Mouse (Mus musculus): ENCODE results near the gene Cage1.

The Cage1 gene

DNA sequence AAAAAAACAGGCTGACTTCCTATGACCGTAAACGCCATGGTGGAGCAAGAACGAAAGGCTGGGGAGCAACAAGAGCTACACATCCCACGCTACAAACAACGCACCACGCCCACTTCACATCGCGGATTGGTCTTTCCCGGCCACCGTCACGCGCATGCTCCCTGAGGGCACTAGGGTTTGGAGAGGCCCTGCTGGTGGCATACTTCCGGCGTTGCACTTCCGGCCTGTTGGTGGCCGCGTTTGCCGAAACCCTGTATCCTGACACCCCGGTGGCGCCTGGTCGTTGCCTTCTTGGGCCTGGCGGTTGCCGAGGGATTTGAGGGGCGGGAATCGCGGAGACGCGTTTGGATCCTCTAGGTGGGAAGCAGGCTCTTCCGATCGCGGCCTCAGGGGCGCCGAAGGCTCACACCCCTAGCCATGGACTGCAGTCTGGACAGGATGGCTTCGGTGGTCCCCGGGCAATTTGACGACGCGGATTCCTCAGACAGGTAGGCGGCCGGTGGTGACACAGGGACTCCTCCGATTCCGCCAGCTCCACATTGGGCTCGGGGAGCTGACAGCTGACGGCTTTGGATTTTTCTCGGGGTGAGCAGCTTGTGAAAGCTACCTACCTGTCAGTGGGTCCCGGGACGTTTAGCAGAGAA lies at the start of gene Cage1:
Gene Cage1 (minus strand): TSS at position 26 of the 644 bp plus-strand sequence.
- peak; percentile 94 for DNase-seq (ENCODE audit: low spot score)

DNA sequence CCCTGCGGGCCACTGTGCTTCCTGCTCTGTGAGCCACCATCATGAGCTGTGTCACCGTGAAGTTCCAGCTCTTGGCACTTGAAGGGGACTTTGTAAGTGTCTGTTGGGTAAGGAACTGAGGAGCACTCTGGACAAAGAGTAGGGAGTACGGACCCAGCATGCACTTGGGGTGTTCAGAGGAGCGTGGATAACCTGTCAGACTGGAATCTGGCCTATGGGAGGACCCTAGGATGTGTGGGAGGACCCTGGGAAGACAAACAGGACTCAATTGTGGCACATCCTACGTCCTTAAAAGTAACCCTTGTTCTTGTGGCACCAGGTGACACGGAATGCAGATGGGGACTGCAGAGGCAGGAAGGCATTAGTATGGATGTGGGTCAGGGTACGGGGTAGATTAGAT lies 44.3 kb upstream of the Cage1 start:
- DNase-seq (ENCODE audit: low spot score) = no peak

DNA sequence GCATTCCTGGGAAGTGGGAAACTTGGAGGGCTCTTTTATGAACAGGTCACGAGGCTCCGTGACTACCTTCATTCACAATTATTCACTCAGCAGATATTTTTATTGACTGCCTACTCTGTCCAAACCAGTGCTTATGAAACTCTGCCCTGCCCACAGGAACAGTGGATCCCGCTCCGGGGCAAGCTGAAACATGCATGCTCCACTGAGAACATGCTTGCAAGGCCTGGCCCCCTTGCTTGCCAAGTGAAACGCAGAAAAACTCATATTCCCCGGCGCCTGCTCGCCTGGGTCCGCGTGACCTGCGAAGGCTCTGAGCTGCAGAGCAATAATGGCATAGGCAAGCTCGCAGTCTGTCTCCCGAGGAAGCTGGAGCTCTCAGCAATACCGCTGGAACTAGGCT lies 43.9 kb upstream of the Cage1 start:
- no peak for DNase-seq (ENCODE audit: low spot score)

DNA sequence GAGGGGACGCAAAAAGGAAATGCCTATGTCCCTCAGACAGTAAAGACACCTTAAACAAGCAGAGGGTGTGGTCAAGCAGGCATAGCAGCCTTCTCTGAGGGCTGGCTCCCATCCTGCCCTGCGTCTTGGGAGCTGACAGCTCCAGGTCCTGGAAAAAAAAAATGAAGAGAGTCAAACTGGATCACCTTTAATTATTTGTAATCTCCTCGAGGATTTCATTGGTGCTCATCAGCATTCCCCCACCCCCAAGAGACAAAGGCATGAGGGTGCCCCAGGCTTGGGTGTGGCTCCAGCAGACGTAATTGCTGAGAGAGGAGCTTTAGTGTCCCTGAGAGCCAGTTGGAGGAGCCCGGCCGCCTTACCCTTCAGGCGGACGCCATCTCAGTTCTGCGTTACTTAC lies 43.1 kb upstream of the Cage1 start:
- no peak for DNase-seq (ENCODE audit: low spot score)

DNA sequence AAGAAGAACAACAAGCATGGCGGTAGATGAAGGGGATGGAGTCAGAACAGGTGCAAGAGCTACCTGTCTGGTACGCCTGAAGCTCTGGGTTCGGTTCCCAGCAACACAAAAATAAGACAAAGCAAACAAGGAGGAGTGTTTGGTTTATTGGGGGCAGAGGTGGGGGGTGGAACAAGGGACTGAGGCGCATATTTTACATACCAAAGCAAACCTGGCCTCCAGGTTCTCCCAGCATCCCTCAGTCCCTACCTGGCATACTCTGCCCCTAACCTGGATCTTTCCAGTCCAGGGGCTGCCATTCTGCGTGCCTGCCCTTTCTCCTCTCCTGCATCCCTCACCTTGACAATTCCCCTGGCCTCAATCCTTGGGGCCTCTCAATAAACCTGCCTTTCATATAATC lies 42.5 kb upstream of the Cage1 start:
- no peak for DNase-seq (ENCODE audit: low spot score)

DNA sequence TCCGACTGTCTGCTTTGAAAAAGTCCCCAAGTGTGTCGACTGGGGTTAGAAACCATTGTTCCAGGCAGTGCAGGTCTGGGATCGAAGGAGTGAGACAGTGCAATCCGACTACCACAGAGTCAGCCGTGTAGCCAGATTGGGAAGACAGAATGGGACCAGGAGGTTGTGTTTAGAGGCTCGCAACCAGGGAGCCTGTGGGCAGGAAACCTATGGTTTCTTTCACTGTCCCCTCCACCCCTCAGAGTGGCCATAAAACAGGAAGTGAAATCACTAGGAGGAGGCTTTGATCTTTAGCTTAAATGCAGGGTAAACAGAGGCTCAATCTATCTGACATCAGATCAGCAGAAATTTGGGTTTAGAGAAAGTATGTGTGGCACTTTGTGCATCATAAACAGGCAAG lies 42.0 kb upstream of the Cage1 start:
- DNase-seq (ENCODE audit: low spot score) = no peak

DNA sequence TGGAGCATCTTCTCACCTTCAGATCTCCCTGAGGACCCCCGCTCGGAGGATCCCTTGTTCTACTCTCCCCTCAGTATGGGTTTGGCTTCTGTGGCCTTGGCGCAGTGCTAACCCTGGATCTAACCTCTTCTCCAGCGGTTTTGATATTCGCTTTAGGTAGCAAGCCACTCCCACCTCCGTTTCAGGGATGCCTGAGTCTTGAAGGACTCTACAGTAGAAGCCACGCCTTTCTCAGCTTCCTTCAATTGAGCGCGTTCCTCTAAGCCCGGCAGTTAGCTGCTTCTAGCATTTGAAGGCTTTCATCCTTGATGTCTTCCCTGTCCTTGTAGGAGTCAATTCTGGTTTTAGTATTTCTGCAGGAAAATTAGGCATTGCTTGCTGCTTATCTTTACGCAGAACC lies 40.2 kb upstream of the Cage1 start:
- DNase-seq (ENCODE audit: low spot score) = no peak

DNA sequence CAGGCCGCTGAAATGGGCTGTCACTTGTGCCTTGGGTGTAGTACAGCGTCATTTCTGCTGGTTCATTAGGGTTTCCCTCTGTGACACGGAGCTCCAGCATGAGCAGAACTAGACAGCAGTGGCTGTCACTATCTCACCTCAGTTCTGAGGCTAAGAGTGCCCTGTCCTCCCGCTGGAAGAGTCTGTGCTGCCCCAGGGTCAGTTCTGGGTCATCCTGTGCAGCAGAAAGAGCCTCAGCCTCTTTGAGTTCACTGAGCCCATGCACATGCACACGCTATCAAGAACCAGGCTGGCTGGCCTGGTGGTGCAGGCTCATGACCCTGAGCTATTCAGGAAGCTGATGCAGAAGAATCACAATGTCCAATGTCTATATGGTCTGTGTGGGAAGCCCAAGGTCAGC lies 37.5 kb upstream of the Cage1 start:
- DNase-seq (ENCODE audit: low spot score) = peak; percentile 35

DNA sequence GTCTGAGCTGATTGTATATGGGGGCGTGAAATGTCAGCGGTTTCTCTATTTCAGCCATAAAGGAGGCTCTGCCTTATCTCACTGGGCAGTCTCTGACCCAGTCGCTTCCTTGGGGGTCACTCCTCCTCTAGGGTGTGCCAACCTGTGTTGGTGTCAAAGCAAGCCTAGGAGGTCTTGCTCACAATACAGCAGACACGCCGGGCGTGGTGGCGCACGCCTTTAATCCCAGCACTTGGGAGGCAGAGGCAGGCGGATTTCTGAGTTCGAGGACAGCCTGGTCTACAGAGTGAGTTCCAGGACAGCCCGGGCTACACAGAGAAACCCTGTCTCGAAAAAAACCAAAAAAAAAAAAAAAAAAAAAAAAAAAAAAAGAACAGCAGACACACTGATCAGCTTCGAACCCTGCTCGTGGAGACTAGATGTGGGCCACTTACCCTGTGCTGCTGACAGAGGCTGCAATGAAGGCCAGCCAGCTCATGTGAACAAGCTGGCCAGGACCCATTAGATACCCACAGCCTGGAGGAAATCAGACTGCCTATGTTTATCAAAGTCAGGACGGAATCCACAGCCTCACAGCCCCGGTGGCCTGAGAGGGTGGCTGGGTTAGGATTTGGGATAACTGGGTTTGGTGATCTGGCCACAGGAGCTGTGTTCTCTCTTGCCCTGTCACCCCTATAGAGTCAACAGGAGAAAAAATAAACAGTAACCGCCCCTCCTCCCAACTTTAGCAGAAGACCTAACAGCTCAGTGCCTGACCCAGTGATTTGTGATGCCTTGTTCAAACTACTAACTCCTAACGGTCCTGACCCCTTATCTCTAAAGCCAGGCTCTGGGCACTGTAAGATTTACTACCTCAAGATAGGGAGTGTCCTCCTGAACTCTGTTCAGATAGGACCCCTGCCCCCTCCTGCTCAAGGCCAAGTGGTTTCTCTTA lies 36.8 kb upstream of the Cage1 start:
- DNase-seq (ENCODE audit: low spot score) = no peak

DNA sequence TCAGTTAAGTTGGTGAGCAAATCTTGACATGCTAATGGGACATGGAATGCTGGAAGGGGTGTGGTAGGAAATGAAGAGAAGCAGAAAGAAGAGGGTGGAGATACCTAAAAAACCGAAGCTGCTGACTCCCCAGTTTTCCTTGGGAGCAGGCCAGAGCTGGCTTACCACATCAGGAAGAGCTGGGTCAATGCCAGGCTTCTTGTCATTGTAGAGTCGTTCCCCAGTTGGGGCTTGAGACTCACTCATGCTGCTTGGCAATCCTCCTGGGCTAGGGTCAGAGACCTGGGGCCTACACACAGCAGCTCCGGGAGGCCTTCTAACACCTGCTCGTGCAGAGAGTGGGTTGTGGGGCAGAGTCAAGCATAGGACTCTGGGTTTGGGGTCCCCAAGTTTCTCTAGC lies 34.1 kb upstream of the Cage1 start:
- no peak for DNase-seq (ENCODE audit: low spot score)

DNA sequence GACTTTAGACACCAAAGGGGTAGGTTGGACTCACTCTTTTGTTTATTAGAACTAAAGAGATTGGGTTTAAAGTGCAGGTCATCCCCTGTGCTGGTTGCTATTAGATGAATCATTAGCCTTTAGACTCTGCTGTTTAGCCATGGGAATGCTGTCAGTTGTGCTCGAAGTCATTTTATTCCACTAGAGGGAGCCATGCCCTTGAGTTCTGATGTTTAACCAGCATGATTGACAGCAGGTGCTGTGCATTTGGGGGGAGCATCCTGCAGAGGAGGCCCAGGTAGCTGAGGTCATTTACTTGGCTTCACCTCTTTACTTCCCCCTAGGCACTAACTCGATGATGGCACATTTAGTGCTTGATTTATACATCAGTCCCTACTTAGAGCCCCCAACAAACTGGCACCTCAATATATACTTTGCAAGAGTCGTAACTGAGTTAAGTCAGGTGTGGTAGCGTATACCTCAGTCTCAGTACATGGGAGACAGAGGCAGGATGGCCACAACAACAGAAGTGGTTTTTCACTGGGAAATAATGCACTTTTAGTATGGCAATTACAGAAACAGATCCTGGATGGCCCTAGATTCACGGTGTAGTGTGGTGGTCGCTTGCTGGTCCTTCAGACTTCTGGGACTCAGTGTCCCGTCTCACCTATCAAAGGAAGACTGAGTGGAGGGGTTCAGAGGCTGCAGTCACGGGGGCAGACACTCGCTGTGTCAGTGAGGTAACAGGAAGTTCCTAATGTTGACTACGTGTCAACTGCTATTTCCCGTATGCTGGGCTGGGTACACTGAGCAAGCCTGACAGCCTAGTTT lies 28.2 kb upstream of the Cage1 start:
- no peak for DNase-seq (ENCODE audit: low spot score)

DNA sequence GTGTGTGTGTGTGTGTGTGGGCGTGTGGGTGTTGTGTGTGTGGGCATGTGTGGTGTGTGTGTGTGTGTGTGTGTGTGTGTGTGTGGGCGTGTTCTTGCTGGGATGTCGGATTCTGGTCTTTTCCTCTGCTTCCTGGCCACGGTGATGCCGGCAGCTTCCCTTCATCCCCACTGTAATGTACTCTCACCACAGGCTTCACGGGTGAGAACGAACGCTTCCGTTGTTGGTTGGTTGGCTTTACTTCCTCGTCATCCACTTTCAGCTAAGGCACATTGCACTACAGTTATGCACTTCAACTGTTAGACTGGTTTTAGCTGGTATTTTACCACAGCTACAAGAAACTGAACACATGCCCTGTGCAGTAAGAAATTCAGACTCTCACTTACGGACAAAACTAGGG lies 25.8 kb upstream of the Cage1 start:
- no peak for DNase-seq (ENCODE audit: low spot score)

DNA sequence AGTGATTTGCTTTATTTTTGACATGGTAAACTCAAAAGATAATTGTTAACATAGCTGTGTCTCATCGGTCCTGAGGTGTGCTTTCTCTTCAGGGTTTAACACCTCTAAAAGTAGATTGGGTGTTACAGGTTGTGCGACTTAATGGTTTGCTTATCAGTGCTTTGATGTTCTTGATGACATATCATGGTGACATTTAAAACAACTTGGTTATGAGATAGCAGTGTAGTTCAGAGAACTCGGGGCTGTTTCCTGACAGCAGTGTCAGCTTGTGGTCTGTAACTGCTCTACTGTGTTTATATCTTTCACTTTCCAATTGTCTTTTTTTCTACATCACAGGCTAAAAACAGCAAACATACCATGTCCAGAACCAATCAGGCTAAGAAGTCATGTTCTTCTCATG lies 13.0 kb upstream of the Cage1 start:
- no peak for DNase-seq (ENCODE audit: low spot score)

DNA sequence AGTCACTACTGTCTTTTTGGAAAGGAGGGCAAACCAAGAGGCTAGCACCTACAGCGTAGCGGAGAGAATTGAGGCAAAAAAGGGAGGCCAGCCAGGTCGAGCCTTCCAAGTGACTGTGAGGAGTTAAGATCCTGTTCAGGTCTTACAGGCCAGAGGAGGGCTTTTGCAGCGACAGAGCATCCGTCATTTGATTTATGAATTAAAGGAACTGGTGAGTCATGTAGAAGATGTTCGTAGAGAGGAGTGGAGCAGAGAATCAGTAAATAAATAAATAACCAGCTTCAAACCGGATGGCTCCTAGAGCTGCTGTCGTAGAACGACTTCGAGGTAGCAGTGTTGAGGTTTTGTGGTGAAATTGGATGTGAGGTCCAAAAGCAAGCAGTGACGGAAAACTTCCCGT lies 942 bp upstream of the Cage1 start:
- no peak for DNase-seq (ENCODE audit: low spot score)

DNA sequence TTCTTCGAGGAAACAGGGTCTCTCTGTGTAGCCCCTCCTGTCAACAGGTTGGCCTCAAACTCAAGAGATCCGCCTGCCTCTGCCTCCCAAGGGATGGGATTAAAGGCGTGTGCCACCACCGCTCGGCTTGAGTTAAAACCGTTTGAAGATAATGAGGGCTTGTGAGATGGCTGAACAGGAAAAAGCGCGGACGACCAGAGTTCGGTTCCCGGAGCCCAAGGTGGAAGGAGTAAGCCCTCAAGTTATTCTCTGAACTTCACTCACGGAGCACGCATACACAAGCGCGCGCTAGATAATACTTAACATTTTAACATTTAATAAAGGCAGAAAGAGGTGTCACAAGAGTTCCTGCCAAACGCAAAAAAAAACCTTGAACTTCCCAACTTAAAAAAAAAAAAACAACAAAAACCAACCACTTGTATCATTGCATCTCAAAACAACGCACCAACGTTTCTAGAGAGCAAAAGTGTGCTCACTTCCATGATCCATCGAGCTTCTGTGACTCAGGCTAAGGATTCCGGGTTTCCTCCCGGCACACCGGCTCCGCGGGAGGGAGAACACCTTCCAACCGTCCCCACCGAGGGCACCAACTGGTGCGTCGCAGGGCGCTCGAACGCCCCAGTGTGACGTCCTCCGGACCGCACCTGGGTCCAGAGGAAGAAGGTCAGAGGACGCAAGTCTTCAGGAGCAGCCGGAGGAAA lies 376 bp downstream of the Cage1 start, which contains the start of gene Riok1:
Gene Riok1 (plus strand): TSS at position 653 of the 701 bp plus-strand sequence.
- DNase-seq (ENCODE audit: low spot score) = peak; percentile 10

DNA sequence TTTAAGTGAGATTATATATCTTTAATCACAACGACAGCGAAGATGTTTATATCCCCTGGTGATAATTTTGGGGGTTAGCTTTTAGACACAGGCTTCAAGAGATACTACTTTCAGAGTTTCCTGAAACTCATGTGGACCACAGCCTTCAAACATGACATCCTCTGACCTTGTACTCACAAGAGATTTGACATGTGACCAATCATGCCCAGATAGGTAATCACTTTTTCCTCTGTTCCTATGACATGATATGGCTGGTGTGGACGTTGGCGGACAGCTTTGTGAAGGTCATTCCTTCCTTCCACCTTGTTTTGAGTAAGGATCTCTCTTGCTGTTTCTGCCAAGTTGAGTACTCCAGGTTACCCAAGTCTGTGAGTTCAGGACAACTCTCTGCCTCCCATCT lies 8.5 kb downstream of the Cage1 start:
- no peak for DNase-seq (ENCODE audit: low spot score)

DNA sequence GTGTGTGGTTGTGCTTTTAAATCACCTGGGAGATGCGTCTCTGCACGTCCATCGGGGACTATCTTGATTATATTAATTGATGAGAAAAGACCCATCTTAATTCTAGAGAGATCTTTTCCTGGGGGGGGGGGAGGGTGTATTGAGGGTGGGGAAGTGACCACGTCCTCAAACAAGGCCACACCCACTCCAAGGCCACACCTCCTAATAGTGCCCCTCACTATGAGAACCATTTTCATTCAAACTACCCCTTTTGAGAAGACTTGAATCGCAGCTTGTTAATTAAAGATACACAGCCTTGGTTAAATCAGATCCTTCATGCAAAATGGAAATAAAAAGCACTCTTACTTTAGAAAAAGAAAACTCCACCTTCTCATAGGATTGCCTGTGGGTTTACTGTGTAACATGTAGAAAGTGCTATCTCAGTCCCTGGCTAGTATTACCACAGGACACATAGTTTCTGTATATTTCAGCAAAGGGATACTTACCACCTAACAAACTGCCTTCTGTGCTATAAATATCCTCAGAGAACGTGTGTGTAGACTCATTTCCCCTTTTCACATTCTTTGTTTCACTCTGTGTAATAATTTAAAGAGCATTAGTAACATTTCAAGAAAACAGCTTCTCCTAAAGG lies 9.1 kb downstream of the Cage1 start:
- no peak for DNase-seq (ENCODE audit: low spot score)

DNA sequence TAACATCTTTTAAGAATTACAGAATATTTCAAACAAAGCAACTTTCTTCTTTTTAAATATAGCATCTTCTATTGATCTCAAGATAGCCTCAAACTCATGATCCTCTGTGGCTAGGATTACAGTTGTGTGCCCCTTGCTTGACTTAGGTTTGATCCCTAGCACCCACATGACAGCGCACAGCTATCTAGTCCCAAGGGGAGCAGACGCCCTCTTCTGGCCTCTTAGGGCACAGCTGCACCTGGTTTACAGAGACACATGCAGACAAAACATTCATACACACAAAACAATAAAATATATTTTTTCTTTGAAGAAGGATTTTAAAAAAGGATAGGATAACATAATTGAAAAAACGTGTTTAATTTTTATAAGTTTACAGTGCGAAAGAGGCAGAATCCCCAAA lies 11.0 kb downstream of the Cage1 start:
- no peak for DNase-seq (ENCODE audit: low spot score)

DNA sequence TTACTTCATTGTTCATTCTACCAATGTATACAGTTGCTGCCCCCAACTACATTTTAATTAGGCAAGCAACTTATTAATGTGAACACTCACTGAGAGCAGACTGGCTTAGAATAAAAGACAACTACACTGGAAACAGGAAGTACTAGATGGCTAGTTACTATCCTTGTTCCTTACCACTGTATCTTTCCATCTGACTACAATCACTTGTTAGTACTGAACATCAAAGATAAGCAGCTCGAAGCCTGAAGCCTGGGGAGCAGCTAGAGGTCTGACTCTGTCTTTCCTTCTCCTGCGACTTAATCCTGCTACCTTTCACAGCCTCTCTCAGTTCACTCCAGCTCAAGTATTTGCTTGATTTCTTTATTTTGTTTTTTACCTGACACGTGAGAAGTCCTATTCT lies 18.1 kb downstream of the Cage1 start:
- DNase-seq (ENCODE audit: low spot score) = no peak

DNA sequence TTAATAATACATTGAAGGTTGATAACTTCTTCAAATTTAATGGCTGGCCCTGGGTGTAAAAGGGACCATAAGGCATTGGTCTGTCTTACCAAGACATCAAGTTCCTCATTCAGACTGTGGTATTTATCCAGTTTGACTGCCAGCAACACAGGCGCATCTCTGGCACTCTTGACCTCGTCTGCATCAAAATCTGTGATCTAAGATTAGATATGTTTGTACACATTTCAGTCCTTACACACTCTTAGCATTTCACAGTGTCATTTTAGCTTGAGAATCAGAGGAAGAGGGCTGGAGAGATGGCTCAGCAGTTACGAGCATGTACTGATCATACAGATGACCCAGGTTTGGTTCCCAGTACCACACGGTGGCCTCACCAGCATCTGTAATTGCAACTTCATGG lies 21.3 kb downstream of the Cage1 start:
- no peak for DNase-seq (ENCODE audit: low spot score)

DNA sequence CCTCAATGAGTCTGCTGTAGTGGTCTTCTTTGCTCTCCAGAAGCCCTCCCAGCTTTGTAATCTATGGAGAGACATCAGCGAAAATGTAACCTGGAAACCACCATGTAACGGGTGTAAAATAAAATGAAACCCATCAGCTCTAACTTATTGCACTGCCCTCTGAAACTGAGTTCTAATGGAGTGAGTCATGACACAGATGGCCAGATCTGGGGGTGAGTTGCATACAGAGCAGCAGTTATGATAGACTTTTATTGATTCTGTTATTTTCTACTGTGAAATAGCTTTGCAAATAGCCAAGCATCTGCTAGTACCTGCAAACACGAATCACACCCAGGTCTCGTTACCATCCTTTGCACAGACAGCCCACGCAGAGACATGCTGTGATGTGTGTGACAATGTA lies 24.4 kb downstream of the Cage1 start:
- no peak for DNase-seq (ENCODE audit: low spot score)
